ENCODE assay signal across 26 mouse cellular contexts in the genomic region with DNA sequence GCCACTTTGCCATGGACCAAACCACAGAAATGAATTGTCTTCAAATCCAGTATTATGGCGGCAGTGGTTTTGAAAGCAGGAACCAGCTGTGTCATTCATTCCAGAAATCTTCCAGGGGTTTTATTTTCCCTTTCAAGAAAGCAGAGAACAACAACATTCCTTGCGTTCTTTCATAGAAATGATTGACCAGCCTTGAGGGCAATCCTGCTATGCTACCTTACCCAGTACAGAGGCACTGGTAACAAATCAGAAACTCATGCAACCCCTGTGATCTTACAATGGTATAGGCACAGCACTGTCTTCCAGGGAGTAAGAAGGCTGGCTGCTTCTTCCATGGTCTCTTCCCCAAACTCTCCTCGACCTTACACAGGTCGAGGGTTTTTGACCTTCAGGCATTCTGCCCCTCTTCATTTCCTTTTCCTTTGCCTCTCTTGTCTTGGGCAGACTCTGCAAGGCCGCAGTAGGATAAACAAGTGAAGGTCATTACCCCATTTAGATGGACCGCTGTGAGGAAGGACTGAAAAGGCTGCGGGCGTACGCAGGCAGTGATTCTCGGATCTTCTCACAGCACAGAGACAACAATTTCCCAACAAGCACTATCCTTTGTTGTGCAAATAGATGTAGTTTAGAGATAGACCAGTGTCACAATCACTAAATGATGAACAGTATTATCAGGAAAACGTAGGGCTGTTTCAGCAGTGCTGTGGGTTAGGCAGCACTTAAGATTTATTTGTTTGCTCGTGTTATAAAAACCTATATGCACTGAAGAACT.
DNase-seq lines count a peak whose midpoint lies in the region; ATAC-seq and TF ChIP-seq lines count a peak whose summit lies in the region.
"Had no signal": no experiment of that assay in that cellular context is flagged by ENCODE, and none has a peak within 500 bp of the region (broad histone marks: within the 10 kb centered on the region; RNA-seq: fewer than 3 reads in every experiment).

No protein-coding gene starts in this region.

- H3K4me3 ChIP-seq in liver, adult 2 months (ENCODE audit: insufficient read depth, low read depth, low read length): no peak overlapping the region
- H3K4me3 ChIP-seq in liver, postnatal 0 days (ENCODE audit: low read depth, low read length): no peak overlapping the region
- no peak overlapping the region for H3K4me3 ChIP-seq in kidney, embryonic 16.5 days (ENCODE audit: low read length)
- H3K4me3 ChIP-seq: forebrain, embryonic 12.5 days; gastrocnemius, adult 2 months; heart, embryonic 10.5 days; hindbrain, embryonic 10.5 days; lung, embryonic 15.5 days; neural tube, embryonic 12.5 days had no signal

- ATAC-seq in liver, postnatal 0 days: no peak
- peak; percentile 84 for ATAC-seq in kidney, embryonic 16.5 days (ENCODE audit: low FRiP score, low TSS enrichment)
- ATAC-seq: hindbrain, embryonic 16.5 days; intestine, embryonic 16.5 days had no signal

- peak; percentile 32 for DNase-seq in liver, adult 2 months (ENCODE audit: extremely low read depth, low read depth, low spot score)
- no peak for DNase-seq in liver, postnatal 0 days
- DNase-seq in kidney, adult 18-20 months: peak; percentile 61
- peak; percentile 38 for DNase-seq in yolk sac, embryonic 10.5 days (ENCODE audit: low spot score)
- no peak for DNase-seq in cerebellum, postnatal 4 days (ENCODE audit: low spot score in 2 of 2)
- DNase-seq in lung, postnatal 36 days: no peak
- DNase-seq in adrenal gland, postnatal 36 days: no peak
- DNase-seq: adrenal gland, adult 2 months; cerebellum, adult 11-12 months; cerebellum, postnatal 10 days; gastrocnemius, adult 2 months; lung, postnatal 4 days; midbrain, embryonic 14.5 days; right cerebral cortex, postnatal 25 days; spleen, adult 18-20 months; thymus, postnatal 25 days had no signal

- H3K27me3 ChIP-seq in liver, adult 2 months (ENCODE audit: control insufficient read depth, insufficient read depth, low read length): no peaks in the 10 kb centered on the region
- H3K27me3 ChIP-seq in liver, postnatal 0 days (ENCODE audit: insufficient read depth, low read length): no peaks in the 10 kb centered on the region
- H3K27me3 ChIP-seq in kidney, embryonic 16.5 days (ENCODE audit: insufficient read depth, low read length): no peaks in the 10 kb centered on the region
- H3K27me3 ChIP-seq: forebrain, embryonic 12.5 days; lung, embryonic 15.5 days; neural tube, embryonic 12.5 days had no signal

- TF ChIP-seq CTCF in liver, adult 2 months (IDR thresholded peaks at IDR 0.05; ENCODE audit: low read depth, low read length): no peak
- no peak for TF ChIP-seq CTCF in liver, postnatal 0 days (IDR thresholded peaks at IDR 0.05; ENCODE audit: low read depth)

- H3K27ac ChIP-seq in liver, adult 2 months (replicated peaks; ENCODE audit: insufficient read depth, low read depth, low read length): no peak overlapping the region
- H3K27ac ChIP-seq in liver, postnatal 0 days (ENCODE audit: low read depth): no peak overlapping the region
- H3K27ac ChIP-seq in kidney, embryonic 16.5 days (ENCODE audit: low read length): peak overlapping the region; percentile 47
- H3K27ac ChIP-seq: forebrain, embryonic 12.5 days; gastrocnemius, adult 2 months; heart, embryonic 10.5 days; hindbrain, embryonic 10.5 days; liver, embryonic 14.5 days; lung, embryonic 15.5 days; neural tube, embryonic 12.5 days had no signal

- H3K9me3 ChIP-seq in liver, postnatal 0 days (ENCODE audit: low read length): peaks cover 5% of the 10 kb centered on the region; the same call in 1 of the 2 replicates
- peaks cover 5% of the 10 kb centered on the region for H3K9me3 ChIP-seq in kidney, embryonic 16.5 days (ENCODE audit: low read length)
- H3K9me3 ChIP-seq: heart, embryonic 10.5 days; lung, embryonic 15.5 days; neural tube, embryonic 12.5 days had no signal

- H3K36me3 ChIP-seq in liver, adult 2 months (ENCODE audit: control insufficient read depth, insufficient read depth, low read length): no peaks in the 10 kb centered on the region
- no peaks in the 10 kb centered on the region for H3K36me3 ChIP-seq in liver, postnatal 0 days (replicated peaks; ENCODE audit: insufficient read depth, low read length)
- no peaks in the 10 kb centered on the region for H3K36me3 ChIP-seq in kidney, embryonic 16.5 days (ENCODE audit: insufficient read depth, low read length)
- H3K36me3 ChIP-seq: forebrain, embryonic 12.5 days; G1E; heart, embryonic 10.5 days; hindbrain, embryonic 10.5 days; lung, embryonic 15.5 days; neural tube, embryonic 12.5 days had no signal

- TF ChIP-seq POLR2A in liver, adult 2 months (IDR thresholded peaks at IDR 0.05; ENCODE audit: extremely low read depth, insufficient read depth, low read length): no peak

- H3K79me2 ChIP-seq in liver, adult 2 months (ENCODE audit: control insufficient read depth, insufficient read depth, low read length): no peaks in the 10 kb centered on the region

- H3K4me1 ChIP-seq in liver, adult 2 months (ENCODE audit: control insufficient read depth, insufficient read depth, low read length): no peaks in the 10 kb centered on the region
- H3K4me1 ChIP-seq in liver, postnatal 0 days (ENCODE audit: insufficient read depth): no peaks in the 10 kb centered on the region
- no peaks in the 10 kb centered on the region for H3K4me1 ChIP-seq in kidney, embryonic 16.5 days (ENCODE audit: insufficient read depth, low read length)
- H3K4me1 ChIP-seq: forebrain, embryonic 12.5 days; hindbrain, embryonic 10.5 days; lung, embryonic 15.5 days; neural tube, embryonic 12.5 days had no signal

- WGBS in liver, adult 2 months: 64% methylated on average over 12 of the region's 12 CpGs
- WGBS in liver, postnatal 0 days (ENCODE audit: insufficient replicate concordance): 65% methylated on average over 12 of the region's 12 CpGs
- whole genome bisulfite sequencing in kidney, embryonic 16.5 days: 66% methylated on average over 12 of the region's 12 CpGs

- no peak overlapping the region for H3K4me2 ChIP-seq in liver, postnatal 0 days (ENCODE audit: low read depth, low read length)
- no peak overlapping the region for H3K4me2 ChIP-seq in kidney, embryonic 16.5 days (replicated peaks; ENCODE audit: low read depth, low read length)
- H3K4me2 ChIP-seq: forebrain, embryonic 12.5 days; lung, embryonic 15.5 days; neural tube, embryonic 12.5 days had no signal

- H3K9ac ChIP-seq in liver, adult 2 months (ENCODE audit: low read depth, low read length): no peak overlapping the region
- no peak overlapping the region for H3K9ac ChIP-seq in liver, postnatal 0 days (replicated peaks)
- H3K9ac ChIP-seq in kidney, embryonic 16.5 days (replicated peaks; ENCODE audit: low read length): no peak overlapping the region
- H3K9ac ChIP-seq: forebrain, embryonic 12.5 days; liver, embryonic 14.5 days; lung, embryonic 15.5 days; neural tube, embryonic 12.5 days had no signal

- TF ChIP-seq EP300 in liver, postnatal 0 days (IDR thresholded peaks at IDR 0.05; ENCODE audit: low read depth): no peak

Comparison
In these comparisons a context has a peak if more than half of its experiments do, and no peak if none do; other contexts are left out.
1. DNase-seq: peak in liver, adult 2 months (single experiment), kidney, adult 18-20 months (single experiment) and yolk sac, embryonic 10.5 days (single experiment); none in liver, postnatal 0 days (single experiment), cerebellum, postnatal 4 days (0 of 2), lung, postnatal 36 days (single experiment) and adrenal gland, postnatal 36 days (0 of 2).